Mouse (Mus musculus) retina, postnatal 1 day (tissue): ENCODE measurements around the gene Myo1h.

Experiments used
- DNase-seq: peaks from one replicate; pipeline ENCODE4 v3.0.0-alpha.2; 2012

Myo1h gene

DNA sequence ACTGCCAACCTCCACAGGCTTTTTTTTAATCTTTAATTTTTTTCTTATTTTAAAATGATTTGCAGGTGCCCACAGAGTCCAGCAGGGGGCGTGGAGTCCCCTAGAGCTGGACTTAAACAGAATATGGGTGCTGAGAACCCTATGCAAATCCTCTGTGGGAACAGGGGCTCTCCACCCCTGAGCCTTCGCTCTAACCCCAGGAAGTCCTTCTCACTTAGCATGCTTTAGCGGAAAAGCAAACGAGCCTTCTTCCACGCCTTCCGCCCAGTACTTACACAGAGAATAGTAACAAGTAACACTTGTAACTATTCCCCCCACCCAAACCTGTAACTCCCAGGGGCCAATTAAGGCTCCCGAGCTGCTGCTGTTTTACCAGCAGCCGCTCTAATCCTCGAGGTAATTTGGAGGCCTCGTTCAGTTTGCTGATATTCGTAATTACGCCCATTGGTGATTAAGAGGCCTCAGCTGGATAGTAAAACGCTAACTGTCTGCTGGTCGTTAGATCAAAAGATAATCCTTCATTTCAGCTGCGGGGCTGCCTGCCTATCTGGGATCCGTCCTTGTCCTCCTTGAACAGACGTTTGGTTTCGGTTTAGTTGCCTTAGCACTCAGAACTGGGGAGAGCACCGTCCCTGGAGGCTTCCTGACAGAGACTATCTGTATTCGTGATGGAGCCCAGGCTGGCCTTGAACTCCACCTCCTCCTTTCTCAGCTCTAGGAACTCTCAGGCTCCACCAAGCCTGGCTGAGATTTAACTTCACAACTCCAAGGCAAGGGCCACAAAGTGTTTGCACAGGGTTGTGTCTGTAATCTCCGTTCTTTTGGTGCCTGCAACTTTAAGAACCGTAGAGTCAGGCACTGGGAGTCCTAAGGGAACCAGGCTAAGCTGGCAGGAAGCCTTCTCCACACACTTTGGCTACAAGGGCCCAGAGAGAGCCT lies 8.0 kb downstream of the Myo1h start:
- peak; percentile 84 for DNase-seq

DNA sequence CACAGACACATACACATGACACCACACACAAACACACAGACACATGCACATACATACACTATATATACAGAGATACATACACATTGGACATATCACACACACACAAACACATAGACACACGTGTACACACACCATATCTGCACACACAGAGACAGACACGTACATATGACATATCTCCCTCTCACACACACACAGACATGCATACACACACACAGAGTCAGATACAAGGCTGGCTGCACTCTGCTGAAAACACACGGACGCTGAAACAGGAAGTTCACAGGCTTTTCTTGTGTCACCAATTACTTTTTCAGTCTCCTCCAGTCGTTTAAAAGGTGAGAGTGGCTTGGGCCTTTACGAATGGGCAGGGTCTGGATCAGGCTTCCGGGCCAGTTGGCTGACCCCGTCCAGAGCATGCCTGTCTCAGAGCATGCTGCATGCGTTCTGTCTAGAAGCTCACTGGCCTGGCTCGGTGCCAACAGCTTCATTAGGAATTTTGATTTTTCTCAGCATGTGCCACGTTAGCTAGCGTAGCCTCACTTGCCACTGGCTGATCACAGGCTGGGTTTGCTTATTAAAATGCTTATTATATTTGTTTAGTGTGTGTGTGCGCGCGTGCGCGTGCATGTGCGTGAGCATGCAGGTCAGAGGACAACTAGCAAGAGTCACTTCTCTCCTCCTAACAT lies 9.4 kb downstream of the Myo1h start:
- peak; percentile 94 for DNase-seq

DNA sequence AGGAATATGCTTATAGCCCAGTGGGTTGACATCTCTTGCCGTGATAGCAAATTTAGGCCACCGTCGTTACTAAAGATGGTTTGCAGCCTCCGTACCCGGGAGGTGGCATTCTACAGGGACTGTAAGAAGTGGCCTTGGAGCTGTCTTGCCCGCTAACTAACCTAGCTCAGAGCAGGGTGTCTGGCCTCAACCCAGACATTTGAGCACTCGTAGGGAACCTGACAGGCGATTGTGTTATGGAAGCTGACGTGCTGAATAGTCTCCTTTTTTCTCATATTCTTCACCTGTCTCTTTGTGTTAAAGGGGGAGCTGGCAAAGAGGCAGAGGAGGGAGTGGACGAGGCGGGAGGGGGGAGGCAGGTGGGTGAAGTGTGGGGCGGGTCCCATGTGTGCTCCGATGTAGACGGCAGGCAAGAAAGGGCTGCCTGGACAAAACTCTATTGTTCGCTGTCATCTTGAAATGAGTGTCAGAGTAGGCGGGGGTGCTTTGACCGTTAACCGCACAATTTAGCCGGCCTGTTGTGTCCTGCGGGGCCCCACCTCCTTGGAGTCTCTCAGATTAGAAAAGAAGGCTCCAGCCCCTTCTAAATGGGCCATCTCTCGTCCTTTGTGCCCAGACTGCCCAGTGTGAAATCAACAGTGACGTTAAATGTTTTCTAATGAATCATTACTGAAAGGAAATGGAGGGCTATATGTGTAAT lies 10.3 kb downstream of the Myo1h start:
- DNase-seq = peak; percentile 94

DNA sequence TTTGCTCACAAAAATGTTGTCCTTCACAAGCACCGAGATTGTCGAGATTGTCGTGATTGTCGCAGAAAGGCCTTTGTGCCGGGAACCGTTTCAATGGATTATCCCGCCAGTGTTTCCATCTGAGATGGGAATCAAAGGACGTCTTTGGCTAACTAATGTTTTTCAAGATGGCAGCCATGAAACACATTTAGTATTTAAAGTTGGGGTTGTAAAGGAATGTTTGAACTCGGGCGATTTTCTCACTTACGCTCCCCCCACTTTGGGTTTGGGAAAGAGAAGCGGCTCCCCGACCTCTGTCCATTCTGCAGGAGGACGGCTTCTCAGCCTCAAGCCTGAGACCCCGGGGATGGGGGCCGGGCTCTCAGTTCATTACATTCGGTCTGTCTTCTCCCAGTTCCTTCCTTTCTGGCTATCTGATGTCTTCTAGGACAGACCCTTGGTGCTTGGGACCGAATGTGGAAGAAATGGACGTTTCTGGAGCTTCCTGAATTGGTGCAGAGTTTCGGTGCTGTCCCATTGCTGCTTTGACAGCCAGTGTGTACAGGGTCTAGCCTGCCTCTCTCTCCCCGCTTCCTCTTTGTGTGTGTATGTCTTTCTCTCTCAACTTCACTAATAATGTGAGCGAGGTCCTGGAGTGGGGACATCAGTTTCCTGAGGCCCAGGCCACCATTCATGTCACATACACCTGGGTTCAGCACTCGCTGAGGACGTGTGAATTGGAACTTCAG lies 11.1 kb downstream of the Myo1h start:
- no peak for DNase-seq

DNA sequence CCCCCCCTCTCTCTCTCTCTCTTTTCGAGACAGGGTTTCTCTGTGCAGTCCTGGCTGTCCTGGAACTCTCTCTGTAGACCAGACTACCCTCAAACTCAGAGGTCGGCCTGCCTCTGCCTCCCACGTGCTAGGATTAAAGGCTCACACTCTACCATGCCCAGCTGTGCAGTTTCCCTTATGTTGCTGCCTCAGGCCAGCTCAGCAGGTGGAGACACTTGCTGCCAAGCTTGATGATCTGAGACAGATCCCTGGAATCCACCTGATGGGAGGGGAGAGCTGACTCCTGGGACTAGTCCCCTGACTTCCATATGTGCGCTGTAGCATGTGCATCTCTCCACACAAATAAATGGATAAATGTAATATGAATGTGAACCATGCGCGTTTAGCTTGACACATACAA lies 14.2 kb downstream of the Myo1h start:
- peak; percentile 36 for DNase-seq

DNA sequence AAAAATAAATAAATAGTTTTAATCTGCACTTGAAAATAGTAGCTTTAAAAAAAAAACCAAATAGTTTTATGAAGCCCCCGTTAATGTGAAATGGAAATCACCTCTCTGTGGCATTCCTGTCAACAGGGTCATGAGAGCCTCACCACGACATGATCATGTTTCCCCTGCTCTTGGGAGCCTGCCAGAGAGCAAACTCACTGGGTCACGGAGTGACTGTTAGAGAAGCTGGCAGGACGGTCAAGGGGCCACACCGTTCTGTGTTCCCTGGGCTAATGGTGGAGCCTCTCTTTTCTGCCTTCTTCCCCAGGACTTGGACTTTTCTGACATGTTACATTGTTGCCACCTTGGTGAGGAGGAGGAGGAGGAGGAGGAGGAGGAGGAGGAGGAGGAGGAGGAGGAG lies 17.5 kb downstream of the Myo1h start:
- peak; percentile 31 for DNase-seq

DNA sequence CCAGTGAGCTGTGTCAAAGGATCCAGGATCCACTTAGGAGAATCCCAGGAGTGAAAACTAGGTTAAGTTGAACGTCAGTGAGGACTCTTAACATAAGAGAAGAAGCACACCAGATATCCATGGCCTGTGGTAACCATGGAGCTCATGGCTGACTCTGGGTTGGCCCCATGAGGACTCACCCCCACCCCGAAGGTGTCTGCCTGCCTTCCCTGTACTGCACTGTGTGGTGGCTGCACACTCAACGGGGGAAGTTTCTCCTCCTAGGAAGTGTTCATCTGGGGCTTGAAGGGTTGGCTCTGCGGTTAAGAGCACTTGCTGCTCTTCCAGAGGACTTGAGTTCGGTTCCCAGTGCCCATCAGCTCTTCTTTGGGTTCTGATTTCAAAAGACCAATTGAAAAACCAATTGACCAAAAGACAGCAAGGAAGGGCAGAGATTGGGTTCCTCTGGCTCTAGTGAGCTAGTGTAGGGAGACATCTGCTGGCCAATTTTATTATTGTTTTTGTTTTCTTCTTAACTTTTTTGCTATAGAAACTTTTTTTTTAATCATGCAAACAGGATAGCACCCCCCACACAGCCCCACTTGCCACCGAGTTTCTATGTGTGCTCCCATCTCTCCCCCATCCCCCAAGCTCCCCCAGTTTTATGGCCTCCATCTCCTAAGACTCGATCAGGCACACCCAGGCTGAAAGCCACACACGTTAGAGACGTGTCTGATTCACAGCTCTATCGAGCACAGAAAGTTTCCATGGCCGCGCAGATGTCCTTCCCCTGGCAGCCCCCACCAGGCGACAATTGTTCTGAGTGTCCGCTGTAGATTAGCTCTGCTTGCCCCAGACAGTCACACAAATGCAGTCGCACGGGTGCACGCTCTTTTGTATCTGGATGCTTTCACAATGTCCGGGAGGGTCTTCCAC lies 20.1 kb downstream of the Myo1h start:
- DNase-seq = peak; percentile 84

DNA sequence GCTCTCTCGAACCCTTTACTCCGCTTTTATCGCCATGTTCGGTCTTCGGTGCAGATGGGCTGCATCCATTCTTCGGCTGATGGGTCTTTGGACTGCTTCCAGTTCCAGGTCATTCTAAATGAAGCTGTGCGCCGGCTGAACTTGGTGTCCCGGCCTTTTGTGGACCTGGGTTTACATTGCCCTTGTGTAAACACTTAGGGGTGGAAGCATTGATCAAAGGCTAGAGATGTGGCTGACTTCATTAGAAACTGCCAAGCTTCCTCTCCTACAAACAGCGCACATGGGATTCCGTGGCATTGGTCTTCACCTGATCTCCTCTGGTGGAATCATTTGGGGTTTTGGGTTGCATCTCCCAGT lies 20.7 kb downstream of the Myo1h start:
- no peak for DNase-seq

DNA sequence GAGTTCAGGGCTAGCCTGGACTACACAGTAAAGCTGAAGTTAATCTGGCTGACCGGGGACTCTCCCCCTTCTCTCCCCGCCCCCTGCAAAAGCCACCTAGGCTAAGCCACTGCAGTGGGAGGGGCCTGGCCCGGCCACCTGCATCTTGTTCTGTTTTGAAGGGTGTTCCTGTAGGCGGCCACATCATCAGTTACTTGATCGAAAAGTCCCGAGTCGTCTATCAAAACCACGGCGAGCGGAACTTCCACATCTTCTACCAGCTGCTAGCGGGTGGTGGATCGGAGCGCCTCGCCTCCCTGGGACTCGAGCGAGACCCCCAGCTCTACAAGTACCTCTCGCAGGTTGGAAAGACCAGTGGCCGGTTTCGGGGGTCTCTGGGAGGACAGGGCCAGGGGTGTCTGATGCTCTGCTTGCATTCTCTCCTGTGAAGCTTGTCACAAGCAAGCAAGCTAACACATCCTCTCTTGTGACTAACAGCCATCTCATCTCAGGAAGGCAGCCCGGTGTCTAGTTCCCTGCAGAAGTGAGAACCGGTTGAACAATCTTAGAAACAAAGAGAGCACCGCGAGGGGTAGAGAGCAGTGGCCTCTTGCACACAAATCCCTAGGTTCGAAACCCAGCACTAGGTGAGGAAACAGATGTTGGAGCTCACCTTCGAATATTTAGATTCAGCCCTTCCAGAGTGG lies 34.3 kb downstream of the Myo1h start:
- DNase-seq = no peak

DNA sequence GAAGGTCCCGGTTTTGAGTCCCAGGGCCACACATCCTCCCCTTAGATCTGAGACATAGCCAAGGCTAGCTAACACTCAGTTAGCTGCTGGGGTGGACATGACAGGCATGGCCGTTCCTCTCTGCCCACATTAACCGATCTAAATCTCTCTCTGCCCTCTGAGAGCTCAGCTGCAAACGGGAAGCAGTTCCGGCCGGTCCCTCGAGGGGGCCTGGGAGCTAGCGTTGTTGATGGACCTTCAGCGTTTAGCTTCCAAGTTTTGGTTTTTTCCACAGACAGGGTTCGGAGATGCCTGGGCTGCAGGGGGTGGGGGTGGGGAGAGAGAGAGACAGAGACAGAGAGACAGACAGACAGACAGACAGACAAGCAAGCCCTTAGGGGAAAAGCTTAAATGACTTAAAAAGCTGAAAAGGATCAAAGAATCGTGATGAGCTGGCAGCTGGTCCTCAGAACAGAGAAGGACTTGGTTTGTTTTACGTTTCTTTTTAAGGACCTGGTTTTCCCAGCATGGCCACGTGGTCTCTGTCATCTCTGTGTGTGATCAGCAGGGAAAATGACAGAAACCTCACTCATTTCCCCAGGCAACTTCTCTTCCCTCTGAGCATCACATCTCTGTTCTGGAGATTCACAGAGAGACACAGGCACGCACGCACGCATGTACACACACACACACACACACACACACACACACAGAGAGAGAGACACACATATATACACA lies 35.0 kb downstream of the Myo1h start:
- peak; percentile 77 for DNase-seq

DNA sequence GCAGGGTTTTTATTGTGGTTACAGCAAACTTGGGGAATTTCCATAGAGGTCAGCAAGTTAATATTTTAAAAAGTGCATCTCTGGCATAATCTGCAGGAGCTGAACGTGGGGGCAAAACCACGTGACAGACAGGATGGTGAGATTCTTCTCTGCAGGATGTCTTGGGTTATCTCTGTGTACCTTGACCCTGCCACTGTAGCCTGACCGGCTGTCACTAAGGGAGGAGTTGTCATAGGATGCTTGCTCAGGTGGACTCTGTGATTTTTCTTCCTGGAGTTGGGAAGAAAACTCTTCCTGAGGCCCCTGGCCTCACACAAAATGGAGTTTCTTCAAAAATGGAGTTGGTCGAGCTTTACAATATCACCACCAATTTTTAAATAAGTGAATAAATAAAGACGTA lies 54.0 kb downstream of the Myo1h start:
- no peak for DNase-seq

DNA sequence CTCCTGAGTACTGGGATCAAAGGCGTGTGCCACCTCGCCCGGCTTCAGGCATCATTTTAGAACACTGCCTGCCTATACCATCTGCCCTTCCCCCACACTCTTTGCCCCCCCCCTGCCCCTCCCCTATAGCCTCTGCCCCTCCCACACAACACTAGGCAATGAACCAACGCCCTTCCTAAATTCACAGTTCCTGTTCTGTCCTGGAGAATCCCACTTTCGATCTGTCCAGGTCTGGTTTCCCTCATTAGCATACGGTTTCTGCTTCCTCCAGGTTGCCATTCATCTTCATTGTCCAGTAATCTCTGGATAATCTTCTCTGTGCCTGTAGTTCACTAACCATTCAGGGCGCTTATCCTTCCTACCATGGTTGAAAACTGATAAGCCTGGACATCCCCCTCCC lies 54.6 kb downstream of the Myo1h start:
- DNase-seq = no peak

DNA sequence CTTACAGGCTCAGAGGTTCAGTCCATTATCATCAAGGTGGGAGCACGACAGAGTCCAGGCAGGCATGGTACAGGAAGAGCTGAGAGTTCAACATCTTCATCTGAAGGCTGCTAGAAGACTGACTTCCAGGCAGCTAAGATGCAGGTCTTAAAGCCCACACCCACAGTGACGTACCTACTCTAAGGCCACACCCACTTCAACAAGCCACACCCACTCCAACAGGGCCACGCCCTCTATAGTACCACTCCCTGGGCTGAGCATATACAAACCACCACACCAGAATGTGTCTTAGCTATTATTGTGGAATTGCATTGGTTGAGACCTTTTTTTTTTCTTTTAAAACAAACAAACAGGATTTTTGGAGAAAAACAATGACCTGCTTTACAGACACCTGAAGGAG lies 56.6 kb downstream of the Myo1h start:
- no peak for DNase-seq

DNA sequence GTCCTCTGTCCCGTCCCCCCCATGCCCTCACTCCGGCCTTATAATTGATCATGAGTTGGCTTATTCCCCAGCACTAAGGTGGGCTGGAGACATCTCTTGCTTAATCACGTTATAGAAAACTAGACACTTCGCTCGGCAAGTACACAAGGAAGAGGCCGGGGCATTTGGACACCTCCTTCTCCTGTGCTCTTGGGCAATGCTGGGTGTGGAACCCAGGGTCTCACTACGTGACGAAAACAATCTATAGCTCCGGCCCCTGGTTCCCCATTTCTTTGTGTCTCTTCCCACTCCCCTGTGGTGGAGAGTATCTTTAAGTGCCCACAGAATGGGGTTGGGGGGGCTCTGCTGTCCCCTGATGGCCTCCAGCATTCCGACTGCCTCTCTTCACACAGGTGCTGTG lies 58.0 kb downstream of the Myo1h start:
- DNase-seq = no peak

DNA sequence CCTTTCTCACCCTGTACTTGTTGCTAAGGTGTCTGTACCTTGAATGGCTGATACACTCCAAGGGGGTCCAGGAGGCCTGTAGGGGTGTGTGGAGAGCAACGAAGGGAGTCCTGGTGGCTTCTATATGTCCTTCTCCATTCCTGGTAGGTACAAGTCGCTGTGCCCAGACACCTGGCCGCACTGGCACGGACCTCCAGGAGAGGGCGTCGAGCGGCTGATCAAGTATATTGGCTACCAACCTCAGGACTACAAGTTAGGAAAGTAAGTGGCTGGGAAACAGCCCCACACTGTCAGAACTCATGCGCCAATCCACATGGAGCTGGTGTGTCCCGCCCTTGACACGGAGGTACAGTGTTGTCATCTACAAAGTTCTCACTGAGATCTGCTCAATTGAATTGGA lies 62.5 kb downstream of the Myo1h start:
- DNase-seq = no peak

DNA sequence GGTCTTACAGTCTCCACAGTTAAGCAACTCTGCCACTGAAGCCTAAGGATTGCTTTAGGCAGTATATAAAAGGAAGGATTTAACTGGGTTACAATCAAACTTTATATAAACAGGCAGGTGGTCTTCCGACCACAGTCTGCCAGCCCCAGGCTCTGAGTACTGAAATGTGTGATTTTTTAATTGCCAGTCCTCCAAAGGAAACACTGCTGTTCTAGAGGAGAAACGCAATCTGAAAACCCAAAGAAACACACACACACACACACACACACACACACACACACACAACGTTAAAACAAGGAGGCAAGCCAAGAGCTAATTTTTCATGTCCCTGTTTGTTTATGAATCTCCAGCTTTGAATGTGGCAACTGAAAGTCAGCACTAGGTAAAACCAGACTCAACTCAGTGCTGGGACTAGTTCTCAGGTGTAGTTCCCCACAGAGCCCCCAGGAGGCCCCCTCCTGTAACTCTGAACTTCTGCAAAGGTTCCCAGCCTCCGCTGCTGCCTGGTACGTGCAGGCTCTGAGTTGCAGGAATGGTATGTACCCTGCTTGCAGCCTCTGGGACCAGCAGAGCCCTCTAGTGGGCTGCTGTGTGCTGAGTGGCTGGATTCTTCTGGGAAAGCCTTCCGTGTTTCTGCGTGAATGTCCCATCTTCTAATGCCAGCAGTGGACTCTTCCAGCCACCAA lies 67.4 kb downstream of the Myo1h start:
- peak; percentile 82 for DNase-seq

DNA sequence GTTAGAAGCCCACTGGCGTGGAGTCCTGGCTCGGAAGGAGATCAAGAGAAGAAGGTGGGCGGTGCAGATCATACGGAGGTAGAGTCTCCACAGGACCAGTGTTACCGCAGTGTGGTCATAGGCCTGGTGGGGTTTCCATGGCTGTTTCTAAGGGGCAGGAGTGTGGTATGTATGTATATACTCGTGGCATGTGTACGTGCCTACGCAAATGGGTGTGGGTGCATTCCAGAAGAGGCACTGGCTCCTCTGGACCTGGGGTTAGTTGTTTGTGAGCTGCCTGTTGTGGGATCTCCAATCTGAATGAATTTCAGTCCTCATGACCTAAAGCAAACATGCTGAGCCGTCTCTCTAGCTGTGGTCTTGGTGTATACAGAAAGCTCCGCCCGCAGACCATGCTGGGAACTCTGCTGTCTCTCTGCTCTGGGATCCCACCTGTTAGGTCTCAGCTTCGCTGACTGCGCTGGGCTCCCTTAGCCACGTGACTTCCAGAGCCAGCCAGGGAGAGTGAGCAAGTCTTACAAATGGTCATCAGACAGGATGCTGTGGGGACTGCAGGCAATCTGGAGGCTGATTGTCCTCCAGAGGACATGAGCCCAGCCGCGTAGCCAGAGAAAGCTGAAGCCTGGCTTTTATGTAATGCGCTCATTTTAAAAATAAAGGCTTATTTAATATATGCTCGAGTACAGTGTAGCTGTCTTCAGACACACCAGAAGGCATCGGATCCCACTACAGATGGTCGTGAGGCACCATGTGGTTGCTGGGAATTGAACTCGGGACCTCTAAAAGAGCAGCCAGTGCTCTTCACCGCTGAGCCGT lies 68.2 kb downstream of the Myo1h start:
- DNase-seq = peak; percentile 41

DNA sequence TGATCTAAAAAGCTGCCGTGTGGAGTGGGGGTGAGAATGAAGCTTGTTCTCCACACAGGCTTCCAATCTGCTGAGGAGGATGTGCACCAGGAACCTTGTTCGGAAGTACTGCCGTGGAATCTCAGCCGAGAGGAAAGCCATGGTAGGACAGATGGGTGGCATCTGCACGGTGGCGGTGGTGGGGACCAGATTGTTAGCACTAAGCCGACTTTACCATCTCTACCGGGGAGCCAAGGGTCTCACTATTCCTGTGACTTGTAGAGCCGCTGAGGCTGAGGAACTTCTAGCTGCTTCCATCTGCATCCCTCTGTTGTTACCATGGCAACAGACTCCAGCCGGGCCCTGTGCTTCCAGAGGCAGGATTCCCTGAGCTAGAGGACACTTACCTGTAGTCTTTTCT lies 69.9 kb downstream of the Myo1h start:
- peak; percentile 35 for DNase-seq

DNA sequence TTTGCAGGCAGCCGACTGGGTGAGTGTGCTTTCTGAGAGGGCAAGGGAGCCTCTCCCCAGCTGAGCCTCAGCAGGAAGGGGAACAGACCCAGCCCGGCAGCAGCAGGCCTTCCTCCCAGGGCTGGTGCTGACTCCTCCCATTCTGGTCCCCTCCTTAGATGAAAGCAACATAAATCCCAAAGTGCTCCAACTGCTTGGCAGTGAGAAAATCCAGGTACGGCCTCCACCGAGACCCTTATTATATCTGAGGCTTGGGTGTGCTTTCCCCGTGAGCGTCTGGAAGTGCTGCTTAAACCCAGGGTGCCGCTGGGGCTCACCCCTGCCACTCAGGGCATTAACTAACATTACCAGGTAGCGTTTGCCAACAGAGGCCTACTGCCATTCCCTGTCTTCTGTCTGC lies 70.6 kb downstream of the Myo1h start:
- no peak for DNase-seq
